Mouse (Mus musculus) forebrain, embryonic 14.5 days (tissue): Measurements from ENCODE around the gene Gata1. TPM values are rescaled to one million over a fixed set of nuclear protein-coding genes. Genes with fewer than 3 reads are reported as not detected.
"Not testable (repeated sequence)": the region's sequence is repeated elsewhere in the genome, so short reads cannot be mapped to it uniquely, and the experiment has no call there.

Experiments used
- ATAC-seq: fragments of 200-750 bp; cut with Nextera tagmentation; 2 replicates; pipeline ENCODE4 v1.8.0; 2017; ENCODE audit warnings: mild to moderate bottlenecking, moderate library complexity
- DNase-seq: peaks from one replicate; pipeline ENCODE4 v3.0.0-alpha.2; 2015; ENCODE audit warnings: low spot score
- H3K27ac ChIP-seq: fragments of 300-500 bp; sonication (generic); 2 replicates; pipeline ENCODE4 v1.5.1; 2014; ENCODE audit warnings: low read depth, mild to moderate bottlenecking, control low read depth, low read length, moderate library complexity
- H3K27me3 ChIP-seq: fragments of 300-500 bp; sonication (generic); replicated peaks from 2 replicates; pipeline ENCODE4 v1.6.1; 2014; ENCODE audit warnings: low read length, control low read depth, mixed read lengths; ENCODE audit not compliant: control insufficient read depth, insufficient read depth
- H3K36me3 ChIP-seq: fragments of 300-500 bp; sonication (generic); 2 replicates; pipeline ENCODE4 v1.6.1; 2014; ENCODE audit warnings: low read length, control low read depth; ENCODE audit not compliant: control insufficient read depth, insufficient read depth
- H3K4me1 ChIP-seq: fragments of 300-500 bp; sonication (generic); 2 replicates; pipeline ENCODE4 v1.6.1; 2014; ENCODE audit warnings: antibody characterized with exemption, low read length, control low read depth; ENCODE audit not compliant: control insufficient read depth, insufficient read depth
- H3K4me2 ChIP-seq: fragments of 300-500 bp; sonication (generic); 2 replicates; pipeline ENCODE4 v1.6.1; 2014; ENCODE audit warnings: mild to moderate bottlenecking, control low read depth, low read length
- H3K4me3 ChIP-seq: fragments of 300-500 bp; sonication (generic); 2 replicates; pipeline ENCODE4 v1.5.1; 2014; ENCODE audit warnings: low read depth, low read length, control low read depth
- H3K9ac ChIP-seq: fragments of 300-500 bp; sonication (generic); 2 replicates; pipeline ENCODE4 v1.6.1; 2014; ENCODE audit warnings: mild to moderate bottlenecking, low read length, control low read depth, moderate library complexity
- H3K9me3 ChIP-seq: fragments of 300-500 bp; sonication (generic); replicated peaks from 2 replicates; pipeline ENCODE4 v1.6.1; 2016; ENCODE audit warnings: low read length, control low read depth, mixed read lengths; ENCODE audit not compliant: control insufficient read depth
- WGBS: fragments of 180-500 bp; shearing (Covaris S2); extraction: QIAGEN DNeasy Blood & Tissue Kit; methylation state at CpG from one replicate; pipeline ENCODE4 v1.1.7; 2014; 5-methylcytosine and 5-hydroxymethylcytosine counted together
- polyA plus RNA-seq: library from polyadenylated mRNA; unstranded; fragments of >200 nt; fragmentation: Nextera tagmentation; extraction: Ambion mirVana; gene quantifications from 2 replicates; pipeline ENCODE4 v1.2.1, GENCODE M21; 2014

Gene Gata1
- polyA plus RNA-seq: 0.11 and 0.19 TPM in 2 replicates

DNA sequence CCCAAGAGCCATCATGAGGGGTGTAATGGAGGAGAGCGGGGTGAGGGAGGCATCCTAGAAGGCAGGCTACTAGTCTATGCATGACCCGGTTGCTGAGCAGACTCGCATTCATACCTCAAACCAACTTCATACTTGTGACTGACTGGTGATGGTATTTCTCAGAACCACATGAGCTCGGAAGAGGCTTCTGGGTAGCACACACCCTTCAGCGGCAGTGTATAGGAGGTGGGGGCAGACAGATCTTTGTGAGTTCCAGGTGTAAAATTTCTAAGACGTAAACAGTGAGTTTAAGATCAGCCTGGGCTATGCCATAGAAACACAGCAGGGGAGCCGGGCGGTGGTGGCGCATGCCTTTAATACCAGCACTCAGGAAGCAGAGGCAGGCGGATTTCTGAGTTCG is at the start of gene Gata1:
Gene Gata1 (minus strand): TSS at position 180 of the 400 bp plus-strand sequence.
- Histone ChIP-seq H3K9ac (no peak within 1 kb of the TSS), H3K4me3 (no peak within 1 kb of the TSS), H3K36me3 (no peaks in the 10 kb centered on the region), H3K4me1 (no peaks in the 10 kb centered on the region), H3K27me3 (no peaks in the 10 kb centered on the region), H3K9me3 (no peaks in the 10 kb centered on the region), H3K27ac (no peak within 1 kb of the TSS), H3K4me2 (no peak within 1 kb of the TSS)
- no peak for DNase-seq
- no peak for ATAC-seq
- WGBS: 92% methylated on average over 11 of the region's 11 CpGs

DNA sequence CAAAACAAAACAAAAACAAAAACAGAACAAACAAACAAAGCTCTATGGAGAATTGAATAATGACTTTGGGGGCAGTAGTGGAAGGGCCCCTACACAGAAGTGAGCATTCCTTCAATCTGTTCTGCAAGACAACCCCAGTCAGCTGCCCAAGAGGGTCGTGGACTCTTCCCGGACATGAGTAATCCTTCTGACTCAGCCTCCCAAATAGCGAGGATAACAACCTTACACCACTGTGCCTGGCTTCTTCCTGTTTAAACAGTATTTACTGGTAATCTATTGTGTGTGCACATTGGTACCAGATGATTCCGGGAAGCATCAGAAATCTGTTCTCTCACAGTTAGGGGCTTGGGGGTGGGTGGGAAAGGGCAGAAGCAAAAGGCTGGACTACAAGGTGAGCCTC is 48.9 kb upstream of the Gata1 start:
- H3K4me1 ChIP-seq: no peaks in the 10 kb centered on the region
- H3K27ac ChIP-seq: no peak overlapping the region
- H3K27me3 ChIP-seq: no peaks in the 10 kb centered on the region
- ATAC-seq (no peak), DNase-seq (no peak)
- H3K36me3 ChIP-seq: no peaks in the 10 kb centered on the region
- H3K9ac ChIP-seq: no peak overlapping the region
- H3K4me2 ChIP-seq: no peak overlapping the region
- no peaks in the 10 kb centered on the region for H3K9me3 ChIP-seq
- 77% methylated on average over 4 of the region's 4 CpGs for WGBS
- no peak overlapping the region for H3K4me3 ChIP-seq

DNA sequence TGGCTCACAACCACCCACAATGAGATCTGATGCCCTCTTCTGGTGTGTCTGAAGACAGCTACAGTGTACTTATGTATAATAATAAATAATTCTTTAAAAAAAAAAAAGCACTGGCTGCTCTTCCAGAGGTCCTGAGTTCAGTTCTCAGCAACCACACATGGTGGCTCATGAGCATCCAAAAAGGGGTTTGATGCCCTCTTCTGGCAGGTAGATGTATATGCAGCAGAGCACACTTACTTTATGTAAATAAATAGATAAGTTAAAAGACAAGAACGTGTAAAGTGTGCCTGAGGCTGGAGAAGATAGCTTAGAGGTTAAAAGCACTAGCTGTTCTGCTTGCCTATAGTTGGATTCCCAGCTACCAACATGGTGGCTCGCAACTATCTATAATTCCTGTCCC is 46.9 kb upstream of the Gata1 start:
- 79% methylated on average over 2 of the region's 2 CpGs for WGBS
- no peak for DNase-seq
- no peaks in the 10 kb centered on the region for H3K27me3 ChIP-seq
- no peak overlapping the region for H3K4me3 ChIP-seq
- no peak overlapping the region for H3K27ac ChIP-seq
- no peaks in the 10 kb centered on the region for H3K9me3 ChIP-seq
- H3K36me3 ChIP-seq: no peaks in the 10 kb centered on the region
- H3K4me1 ChIP-seq: no peaks in the 10 kb centered on the region
- H3K9ac ChIP-seq: no peak overlapping the region
- H3K4me2 ChIP-seq: no peak overlapping the region
- ATAC-seq: no peak

DNA sequence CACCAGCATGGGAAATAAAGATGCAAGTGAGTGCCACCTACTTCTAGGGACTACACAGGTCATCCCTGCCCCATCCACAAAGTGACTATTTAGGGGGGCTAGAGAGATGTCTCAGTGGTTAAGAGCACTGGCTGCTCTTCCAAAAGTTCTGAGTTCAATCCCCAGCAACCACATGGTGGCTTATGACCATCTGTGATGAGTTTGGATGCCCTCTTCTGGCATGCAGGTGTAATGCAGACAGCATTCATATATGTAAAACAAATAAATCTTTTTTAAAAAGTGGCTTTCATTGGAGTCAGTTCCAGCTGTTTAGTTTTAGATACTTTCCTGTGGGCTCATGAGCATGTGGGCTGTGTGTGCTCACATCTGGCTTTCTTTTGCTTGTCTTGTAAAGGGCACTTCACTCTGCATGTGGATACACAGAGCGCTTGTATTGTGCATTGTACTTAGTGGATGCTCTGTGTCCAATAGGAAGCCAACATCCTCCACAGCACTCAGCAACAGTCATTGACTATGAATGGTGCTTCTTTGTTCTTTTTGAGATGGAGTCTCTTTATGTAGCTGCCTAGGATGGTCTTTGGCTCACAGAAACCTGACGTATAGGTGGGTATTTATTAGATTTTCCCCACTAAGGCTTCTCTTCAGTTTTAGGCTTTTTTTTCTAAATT is 42.4 kb upstream of the Gata1 start:
- H3K9ac ChIP-seq: no peak overlapping the region
- no peak overlapping the region for H3K4me2 ChIP-seq
- 71% methylated on average over 2 of the region's 2 CpGs for WGBS
- no peaks in the 10 kb centered on the region for H3K36me3 ChIP-seq
- no peaks in the 10 kb centered on the region for H3K9me3 ChIP-seq
- H3K4me3 ChIP-seq: no peak overlapping the region
- no peak for ATAC-seq
- no peaks in the 10 kb centered on the region for H3K27me3 ChIP-seq
- H3K27ac ChIP-seq: no peak overlapping the region
- no peak for DNase-seq
- H3K4me1 ChIP-seq: no peaks in the 10 kb centered on the region

DNA sequence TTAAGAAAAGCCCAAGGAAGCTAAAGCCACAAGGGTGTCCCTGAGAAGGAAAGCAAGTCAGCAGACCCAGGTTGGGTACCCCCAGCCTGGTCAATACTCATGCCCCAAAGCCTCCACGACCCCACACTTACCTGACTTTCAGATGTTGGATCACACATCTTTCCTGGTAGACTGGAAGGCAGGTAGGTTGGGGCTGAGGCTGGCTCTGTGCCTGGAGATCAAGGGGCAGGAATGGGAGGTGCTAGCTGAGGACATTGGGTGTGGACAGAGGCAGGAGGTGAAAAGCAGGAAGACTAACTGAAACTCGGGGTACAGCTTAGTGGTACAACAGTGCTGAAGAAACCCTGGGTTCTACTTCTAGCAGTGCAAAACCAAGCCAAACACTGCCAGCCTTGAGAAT is 40.4 kb upstream of the Gata1 start, which contains the start of gene Glod5:
Gene Glod5 (minus strand): TSS at position 207 of the 400 bp plus-strand sequence.
- Histone ChIP-seq H3K4me2 (no peak within 1 kb of the TSS), H3K9me3 (no peaks in the 10 kb centered on the region), H3K27ac (no peak within 1 kb of the TSS), H3K4me3 (no peak within 1 kb of the TSS), H3K36me3 (no peaks in the 10 kb centered on the region), H3K27me3 (no peaks in the 10 kb centered on the region), H3K9ac (no peak within 1 kb of the TSS), H3K4me1 (no peaks in the 10 kb centered on the region)
- DNase-seq (no peak), ATAC-seq (no peak)
- WGBS: 63% methylated on average over 2 of the region's 2 CpGs

DNA sequence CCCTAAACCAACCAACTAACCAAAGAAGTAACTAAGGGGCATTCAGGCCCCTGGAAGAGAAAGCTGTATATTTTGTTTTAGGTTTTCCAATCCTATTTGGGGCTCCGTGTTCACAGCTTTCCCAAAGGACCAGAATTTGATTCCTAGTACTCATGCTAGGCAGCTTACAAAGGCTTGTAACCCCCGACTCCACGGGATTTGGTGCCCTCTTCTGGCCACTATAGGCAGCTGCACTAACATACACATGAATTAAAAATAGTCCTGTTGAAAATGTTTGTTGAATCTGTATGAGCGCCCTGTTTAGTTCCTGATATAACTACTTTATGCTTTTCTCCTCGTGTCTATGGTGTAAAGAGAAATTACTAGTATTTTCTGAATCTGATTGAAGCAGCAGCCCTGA is 39.3 kb upstream of the Gata1 start:
- H3K9me3 ChIP-seq: no peaks in the 10 kb centered on the region
- H3K27me3 ChIP-seq: no peaks in the 10 kb centered on the region
- 12% methylated on average over 5 of the region's 5 CpGs for WGBS
- ATAC-seq (no peak), DNase-seq (peak; percentile 68)
- no peaks in the 10 kb centered on the region for H3K4me1 ChIP-seq
- H3K4me2 ChIP-seq: no peak overlapping the region
- no peaks in the 10 kb centered on the region for H3K36me3 ChIP-seq
- no peak overlapping the region for H3K9ac ChIP-seq
- no peak overlapping the region for H3K4me3 ChIP-seq
- H3K27ac ChIP-seq: no peak overlapping the region

DNA sequence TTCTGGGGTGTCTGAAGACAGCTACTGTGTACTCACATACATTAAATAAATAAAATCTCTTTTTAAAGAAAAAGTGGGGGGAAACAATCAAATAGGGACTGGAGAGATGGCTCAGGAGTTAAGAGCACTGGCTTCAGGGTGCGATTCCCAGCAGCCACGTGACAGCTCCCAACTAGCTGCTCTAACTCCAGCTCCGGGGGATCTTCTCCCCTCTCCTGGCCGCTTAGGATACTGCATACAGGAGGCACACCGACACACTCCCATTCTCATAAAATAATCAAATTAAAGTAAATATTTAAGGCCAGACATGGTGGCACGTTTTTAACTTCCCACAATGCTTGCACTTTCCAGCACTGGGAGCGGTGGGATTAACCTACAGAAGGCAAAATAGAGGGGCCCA is 37.8 kb upstream of the Gata1 start:
- not testable (repeated sequence) for H3K27me3 ChIP-seq, H3K27ac ChIP-seq, H3K4me3 ChIP-seq, ATAC-seq, H3K4me1 ChIP-seq, H3K4me2 ChIP-seq, H3K9ac ChIP-seq, H3K36me3 ChIP-seq, H3K9me3 ChIP-seq, DNase-seq
- 35% methylated on average over 7 of the region's 7 CpGs for WGBS

DNA sequence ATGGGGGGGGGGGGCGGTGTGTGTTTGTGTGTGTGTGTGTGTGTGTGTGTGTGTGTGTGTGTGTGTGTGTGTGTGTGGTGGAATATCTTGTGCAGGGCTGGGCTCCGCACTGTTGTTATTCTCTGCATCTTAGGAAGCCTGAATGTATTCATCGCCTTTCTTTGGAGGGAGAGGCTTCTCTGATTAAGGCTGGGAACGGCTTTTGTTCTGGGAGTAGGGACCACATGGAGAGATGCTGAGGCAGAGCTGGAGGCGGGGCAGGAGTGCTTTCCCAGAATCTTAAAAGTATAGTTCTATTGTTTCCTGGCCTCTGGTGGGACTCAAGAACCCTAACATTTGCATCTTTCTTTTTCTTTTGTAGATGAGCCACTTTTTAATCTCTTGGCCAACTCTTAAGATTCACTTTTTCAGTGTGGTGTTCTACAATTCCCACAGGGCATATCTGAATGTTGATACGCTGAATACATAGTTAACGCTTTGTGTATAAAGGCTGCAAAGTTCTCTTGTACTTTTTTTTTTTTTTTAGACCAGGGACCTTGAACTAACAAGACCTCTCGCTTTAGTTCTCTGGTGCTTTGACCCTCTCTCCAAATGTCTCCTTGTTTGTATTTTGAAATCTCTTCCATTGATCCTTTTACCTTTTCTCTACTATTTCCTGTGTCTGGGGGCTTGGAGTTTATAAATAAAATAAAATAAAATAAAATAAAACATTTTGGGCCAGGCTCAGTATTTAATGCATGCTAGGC is 35.9 kb upstream of the Gata1 start:
- no peak overlapping the region for H3K4me3 ChIP-seq
- H3K9ac ChIP-seq: no peak overlapping the region
- no peaks in the 10 kb centered on the region for H3K4me1 ChIP-seq
- no peaks in the 10 kb centered on the region for H3K27me3 ChIP-seq
- WGBS: 23% methylated on average over 7 of the region's 8 CpGs
- H3K4me2 ChIP-seq: no peak overlapping the region
- peak; percentile 58 for ATAC-seq
- no peak overlapping the region for H3K27ac ChIP-seq
- no peaks in the 10 kb centered on the region for H3K9me3 ChIP-seq
- peak; percentile 59 for DNase-seq
- H3K36me3 ChIP-seq: no peaks in the 10 kb centered on the region

DNA sequence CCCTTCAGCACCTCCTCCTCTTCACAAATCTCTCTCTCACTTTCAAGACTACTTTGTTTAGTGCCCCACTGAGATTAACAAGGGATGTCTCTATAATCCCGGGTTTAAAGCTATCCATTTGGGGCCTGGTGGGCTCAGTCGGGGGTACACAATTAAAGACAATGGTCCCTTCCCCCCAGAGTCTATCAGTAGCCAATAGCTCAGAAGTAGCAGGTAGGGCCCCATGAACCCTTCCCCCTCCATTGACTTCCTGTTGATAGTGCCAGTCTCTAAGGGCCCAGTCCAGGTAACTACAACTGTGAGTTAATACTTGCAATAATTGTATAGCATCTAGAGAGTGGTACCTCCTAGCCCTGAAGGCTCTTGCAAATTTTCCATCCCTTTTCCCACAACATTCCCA is 35.3 kb upstream of the Gata1 start:
- Histone ChIP-seq H3K4me3 (no peak overlapping the region), H3K27me3 (no peaks in the 10 kb centered on the region), H3K36me3 (no peaks in the 10 kb centered on the region), H3K9me3 (no peaks in the 10 kb centered on the region), H3K27ac (no peak overlapping the region), H3K9ac (no peak overlapping the region), H3K4me2 (no peak overlapping the region), H3K4me1 (no peaks in the 10 kb centered on the region)
- WGBS: 17% methylated on average over 2 of the region's 2 CpGs
- peak; percentile 40 for ATAC-seq
- DNase-seq: no peak
